Comparison of ENCODE assay signal across 29 mouse cellular contexts in the genomic region with DNA sequence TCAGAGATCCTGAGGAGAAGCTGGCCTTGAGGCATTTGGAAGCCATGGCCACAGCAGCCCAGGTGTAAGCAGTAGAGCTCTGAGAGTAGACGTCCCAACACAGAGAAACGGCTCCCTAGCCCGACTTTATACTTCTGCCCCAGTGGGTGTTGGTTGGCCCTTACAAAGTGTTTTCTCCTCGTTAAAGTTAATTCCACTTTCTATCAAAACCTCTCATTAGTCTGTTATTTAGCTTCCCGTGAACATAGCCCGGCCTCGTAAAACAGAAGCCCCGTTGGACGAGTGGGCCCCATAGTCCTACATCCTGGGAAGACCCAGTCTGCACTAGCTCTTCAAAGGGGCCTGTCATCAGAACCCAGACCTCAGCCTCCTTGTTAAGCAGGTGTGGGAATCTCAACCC. TPM values are rescaled to one million over a fixed set of nuclear protein-coding genes. Genes with fewer than 3 reads are reported as not detected.
DNase-seq lines count a peak whose midpoint lies in the region; ATAC-seq lines count a peak whose summit lies in the region.
"Had no signal": no experiment of that assay in that cellular context is flagged by ENCODE, and none has a peak within 500 bp of the region (broad histone marks: within the 10 kb centered on the region; RNA-seq: fewer than 3 reads in every experiment).

A gene (minus strand): TSS at position 101 of the 400 bp plus-strand sequence.

- H3K36me3 ChIP-seq in embryonic facial prominence, embryonic 15.5 days, result no peaks in the 10 kb centered on the region
- H3K36me3 ChIP-seq in embryonic facial prominence, embryonic 10.5 days (replicated peaks), result no peaks in the 10 kb centered on the region
- H3K36me3 ChIP-seq in limb, embryonic 10.5 days, result no peaks in the 10 kb centered on the region
- no peaks in the 10 kb centered on the region for H3K36me3 ChIP-seq in limb, embryonic 12.5 days
- no peaks in the 10 kb centered on the region for H3K36me3 ChIP-seq in limb, embryonic 15.5 days
- H3K36me3 ChIP-seq in hindbrain, embryonic 14.5 days (replicated peaks; ENCODE audit: control insufficient read depth, insufficient read depth), result no peaks in the 10 kb centered on the region
- H3K36me3 ChIP-seq: embryonic facial prominence, embryonic 13.5 days; forebrain, embryonic 15.5 days had no signal

- no peaks in the 10 kb centered on the region for H3K4me1 ChIP-seq in embryonic facial prominence, embryonic 15.5 days
- peaks cover 19% of the 10 kb centered on the region for H3K4me1 ChIP-seq in embryonic facial prominence, embryonic 10.5 days
- H3K4me1 ChIP-seq in limb, embryonic 10.5 days, result peaks cover 23% of the 10 kb centered on the region
- peaks cover 16% of the 10 kb centered on the region for H3K4me1 ChIP-seq in limb, embryonic 12.5 days (replicated peaks)
- no peaks in the 10 kb centered on the region for H3K4me1 ChIP-seq in limb, embryonic 15.5 days
- no peaks in the 10 kb centered on the region for H3K4me1 ChIP-seq in hindbrain, embryonic 14.5 days (replicated peaks; ENCODE audit: control insufficient read depth, insufficient read depth, low read length)
- H3K4me1 ChIP-seq: embryonic facial prominence, embryonic 13.5 days; forebrain, embryonic 13.5 days; forebrain, embryonic 15.5 days had no signal

- H3K9ac ChIP-seq in embryonic facial prominence, embryonic 15.5 days, result no peak within 1 kb of the TSS
- H3K9ac ChIP-seq in limb, embryonic 12.5 days (replicated peaks), result no peak within 1 kb of the TSS
- H3K9ac ChIP-seq in limb, embryonic 15.5 days, result no peak within 1 kb of the TSS
- H3K9ac ChIP-seq in hindbrain, embryonic 14.5 days, result no peak within 1 kb of the TSS
- H3K9ac ChIP-seq: embryonic facial prominence, embryonic 13.5 days; forebrain, embryonic 13.5 days; forebrain, embryonic 15.5 days; forebrain, postnatal 0 days had no signal

- DNase-seq in embryonic facial prominence, embryonic 10.5 days (ENCODE audit: low spot score), result no peak
- no peak for DNase-seq in limb, embryonic 10.5 days (ENCODE audit: low spot score)
- DNase-seq in gastrocnemius, postnatal 10 days, result no peak
- no peak for DNase-seq in urinary bladder, postnatal 14 days (ENCODE audit: low spot score)
- no peak for DNase-seq in hindbrain, embryonic 14.5 days (ENCODE audit: low spot score)
- DNase-seq: adrenal gland, adult 2 months; adrenal gland, postnatal 10 days; adrenal gland, postnatal 25 days; B cell, adult 2 months; cerebellum, adult 11 months; cerebellum, adult 18-20 months; cerebellum, adult 8-10 months; cerebellum, postnatal 10 days; cerebellum, postnatal 25 days; forebrain, postnatal 0 days had no signal

- no peak for ATAC-seq in embryonic facial prominence, embryonic 15.5 days (ENCODE audit: insufficient number of reproducible peaks, low FRiP score, low TSS enrichment, low read depth)
- ATAC-seq in limb, embryonic 12.5 days (ENCODE audit: insufficient number of reproducible peaks, insufficient read depth, low FRiP score, low TSS enrichment, low read depth), result no peak
- no peak for ATAC-seq in limb, embryonic 15.5 days (ENCODE audit: insufficient number of reproducible peaks, low FRiP score, low TSS enrichment, low read depth)
- ATAC-seq in hindbrain, embryonic 14.5 days (ENCODE audit: low FRiP score), result no peak
- ATAC-seq: CD4-positive, CD25-positive, alpha-beta regulatory T cell, adult 4 months; forebrain, embryonic 13.5 days; forebrain, embryonic 15.5 days; forebrain, postnatal 0 days had no signal

- H3K4me2 ChIP-seq in embryonic facial prominence, embryonic 15.5 days (replicated peaks), result no peak within 1 kb of the TSS
- 0 out of 2 replicates have a peak within 1 kb of the TSS, but pooled peaks have one; percentile 6 for H3K4me2 ChIP-seq in limb, embryonic 12.5 days
- H3K4me2 ChIP-seq in limb, embryonic 15.5 days, result no peak within 1 kb of the TSS
- H3K4me2 ChIP-seq in hindbrain, embryonic 14.5 days (replicated peaks), result no peak within 1 kb of the TSS
- H3K4me2 ChIP-seq: embryonic facial prominence, embryonic 13.5 days; forebrain, embryonic 13.5 days; forebrain, embryonic 15.5 days had no signal

- WGBS in embryonic facial prominence, embryonic 15.5 days, result 78% methylated on average over 9 of the region's 9 CpGs
- WGBS in embryonic facial prominence, embryonic 10.5 days, result 86% methylated on average over 9 of the region's 9 CpGs
- 58% methylated on average over 9 of the region's 9 CpGs for WGBS in limb, embryonic 10.5 days
- 23% methylated on average over 9 of the region's 9 CpGs for WGBS in limb, embryonic 12.5 days
- WGBS in limb, embryonic 15.5 days, result 28% methylated on average over 9 of the region's 9 CpGs
- WGBS in hindbrain, embryonic 14.5 days, result 90% methylated on average over 9 of the region's 9 CpGs

- H3K27ac ChIP-seq in embryonic facial prominence, embryonic 15.5 days (replicated peaks), result no peak within 1 kb of the TSS
- no peak within 1 kb of the TSS for H3K27ac ChIP-seq in embryonic facial prominence, embryonic 10.5 days (replicated peaks)
- peak within 1 kb of the TSS; percentile 25; the same call in 1 of the 2 replicates for H3K27ac ChIP-seq in limb, embryonic 10.5 days
- H3K27ac ChIP-seq in limb, embryonic 12.5 days, result no peak within 1 kb of the TSS
- no peak within 1 kb of the TSS for H3K27ac ChIP-seq in limb, embryonic 15.5 days
- no peak within 1 kb of the TSS for H3K27ac ChIP-seq in hindbrain, embryonic 14.5 days
- H3K27ac ChIP-seq: embryonic facial prominence, embryonic 13.5 days; forebrain, embryonic 13.5 days; forebrain, embryonic 15.5 days had no signal

- H3K27me3 ChIP-seq in embryonic facial prominence, embryonic 15.5 days, result no peaks in the 10 kb centered on the region
- no peaks in the 10 kb centered on the region for H3K27me3 ChIP-seq in embryonic facial prominence, embryonic 10.5 days (replicated peaks; ENCODE audit: low read depth, poor library complexity, severe bottlenecking)
- no peaks in the 10 kb centered on the region for H3K27me3 ChIP-seq in limb, embryonic 10.5 days (ENCODE audit: low read depth, poor library complexity, severe bottlenecking)
- H3K27me3 ChIP-seq in limb, embryonic 12.5 days, result peaks cover 5% of the 10 kb centered on the region; the same call in 1 of the 2 replicates
- no peaks in the 10 kb centered on the region for H3K27me3 ChIP-seq in limb, embryonic 15.5 days
- H3K27me3 ChIP-seq in hindbrain, embryonic 14.5 days (ENCODE audit: control insufficient read depth, insufficient read depth, low read length), result no peaks in the 10 kb centered on the region
- H3K27me3 ChIP-seq: embryonic facial prominence, embryonic 13.5 days; forebrain, embryonic 13.5 days; forebrain, embryonic 15.5 days had no signal

- no peaks in the 10 kb centered on the region for H3K9me3 ChIP-seq in embryonic facial prominence, embryonic 15.5 days (replicated peaks)
- H3K9me3 ChIP-seq in embryonic facial prominence, embryonic 10.5 days, result no peaks in the 10 kb centered on the region
- H3K9me3 ChIP-seq in limb, embryonic 10.5 days (replicated peaks), result no peaks in the 10 kb centered on the region
- H3K9me3 ChIP-seq in limb, embryonic 12.5 days, result no peaks in the 10 kb centered on the region
- no peaks in the 10 kb centered on the region for H3K9me3 ChIP-seq in limb, embryonic 15.5 days
- no peaks in the 10 kb centered on the region for H3K9me3 ChIP-seq in hindbrain, embryonic 14.5 days (ENCODE audit: control insufficient read depth, low read length)
- H3K9me3 ChIP-seq: embryonic facial prominence, embryonic 13.5 days; forebrain, embryonic 13.5 days; forebrain, embryonic 15.5 days had no signal

- no peak within 1 kb of the TSS for H3K4me3 ChIP-seq in embryonic facial prominence, embryonic 15.5 days (replicated peaks)
- no peak within 1 kb of the TSS for H3K4me3 ChIP-seq in embryonic facial prominence, embryonic 10.5 days
- H3K4me3 ChIP-seq in limb, embryonic 10.5 days, result no peak within 1 kb of the TSS
- H3K4me3 ChIP-seq in limb, embryonic 12.5 days (replicated peaks), result no peak within 1 kb of the TSS
- no peak within 1 kb of the TSS for H3K4me3 ChIP-seq in limb, embryonic 15.5 days
- no peak within 1 kb of the TSS for H3K4me3 ChIP-seq in hindbrain, embryonic 14.5 days (replicated peaks; ENCODE audit: low read length)
- H3K4me3 ChIP-seq: embryonic facial prominence, embryonic 13.5 days; forebrain, embryonic 13.5 days; forebrain, embryonic 15.5 days had no signal

RNA-seq across cellular contexts. Expression of the gene that starts here (rescaled TPM):
- 23.0 and 37.6 TPM in 2 replicates for polyA plus RNA-seq in embryonic facial prominence, embryonic 15.5 days (2015; fragmentation: Nextera tagmentation; extraction: Ambion mirVana)
- not detected in 2 replicates for polyA plus RNA-seq in embryonic facial prominence, embryonic 10.5 days (2016; fragmentation: Nextera tagmentation; extraction: Ambion mirVana)
- polyA plus RNA-seq in limb, embryonic 10.5 days (2016; fragmentation: Nextera tagmentation; extraction: Ambion mirVana), result 0.08 TPM in 1 of 2 replicates, not detected in the other
- 0.28 and 0.70 TPM in 2 replicates for polyA plus RNA-seq in limb, embryonic 12.5 days (2016; fragmentation: Nextera tagmentation; extraction: Ambion mirVana)
- 23.6 and 26.4 TPM in 2 replicates for polyA plus RNA-seq in limb, embryonic 15.5 days (2015; fragmentation: Nextera tagmentation; extraction: Ambion mirVana)
- total RNA-seq in gastrocnemius, postnatal 10 days (2021), result not detected
- not detected in 2 replicates for polyA plus RNA-seq in hindbrain, embryonic 14.5 days (2014; fragmentation: Nextera tagmentation; extraction: Ambion mirVana)
- total RNA-seq: adrenal gland, adult 2 months; adrenal gland, postnatal 10 days; adrenal gland, postnatal 25 days; adrenal gland, postnatal 4 days; CH12.LX; forebrain, postnatal 0 days; MEL had no signal
- polyA plus RNA-seq: adrenal gland, adult 2 months; brain, embryonic 14.5 days; CD4-positive, CD25-positive, alpha-beta regulatory T cell, adult 4 months; cortical plate, adult 2 months; embryonic facial prominence, embryonic 11.5 days; forebrain, embryonic 11.5 days; forebrain, embryonic 13.5 days; forebrain, embryonic 15.5 days; forebrain, postnatal 0 days had no signal

Comparison
In these comparisons a context has a peak if more than half of its experiments do, and no peak if none do; other contexts are left out.
1. RNA of the gene that starts here (polyA plus RNA-seq): 23.6 to 26.4 TPM in limb, embryonic 15.5 days and 23.0 to 37.6 TPM in embryonic facial prominence, embryonic 15.5 days; 0.28 to 0.70 TPM in limb, embryonic 12.5 days, 0.08 TPM in limb, embryonic 10.5 days, not detected in embryonic facial prominence, embryonic 10.5 days and not detected in hindbrain, embryonic 14.5 days; every median in the first group is over 10 times any median in the second.